Comparison of ENCODE assay signal across 12 mouse cellular contexts in genomic region chr16:93294430-93294829, GRCm38 (mm10).
DNase-seq lines count a peak whose midpoint lies in the region; ATAC-seq and TF ChIP-seq lines count a peak whose summit lies in the region.
"Had no signal": no experiment of that assay in that cellular context is flagged by ENCODE, and none has a peak within 500 bp of the region (broad histone marks: within the 10 kb centered on the region; RNA-seq: fewer than 3 reads in every experiment).

No protein-coding gene starts in this region.

- no peak overlapping the region for H3K4me3 ChIP-seq in layer of hippocampus, adult 2 months
- H3K4me3 ChIP-seq: forebrain, embryonic 15.5 days; limb, embryonic 13.5 days had no signal

- H3K27ac ChIP-seq in layer of hippocampus, adult 2 months, result no peak overlapping the region
- H3K27ac ChIP-seq: forebrain, embryonic 15.5 days; limb, embryonic 13.5 days had no signal

- intact Hi-C loops in gastrocnemius, postnatal 36 days (cut with DNase I), result loop anchor here (5.0 kb wide), 3 partner anchors 158 to 747 kb away; no protein-coding TSS in a partner anchor

- no peak for DNase-seq in layer of hippocampus, adult 2 months (ENCODE audit: low spot score in 2 of 2)
- DNase-seq in layer of hippocampus, adult 9-10 months (ENCODE audit: low spot score), result no peak
- DNase-seq in thymus, postnatal 0 days (ENCODE audit: low spot score), result peak; percentile 62
- no peak for DNase-seq in thymus, postnatal 36 days
- no peak for DNase-seq in gastrocnemius, postnatal 36 days
- DNase-seq in urinary bladder, postnatal 36 days (ENCODE audit: low spot score in 2 of 2), result no peak
- DNase-seq: cerebellum, adult 18-20 months; kidney, adult 9 months had no signal

- TF ChIP-seq CTCF in layer of hippocampus, adult 2 months (conservative IDR thresholded peaks at IDR 0.05), result peak; percentile 47

- ATAC-seq in granulocyte monocyte progenitor cell, adult 5-6 weeks (replicated peaks; ENCODE audit: poor library complexity, severe bottlenecking), result peak; percentile 26; the same call in 1 of the 2 replicates
- ATAC-seq: forebrain, embryonic 15.5 days; hindbrain, embryonic 16.5 days had no signal
